Mouse (Mus musculus): ENCODE measurements around the gene Sephs2. TPM values are rescaled to one million over a fixed set of nuclear protein-coding genes. Genes with fewer than 3 reads are reported as not detected.

Sephs2 gene
- 31.4 TPM for polyA plus RNA-seq (2017; shearing (Covaris generic))

DNA sequence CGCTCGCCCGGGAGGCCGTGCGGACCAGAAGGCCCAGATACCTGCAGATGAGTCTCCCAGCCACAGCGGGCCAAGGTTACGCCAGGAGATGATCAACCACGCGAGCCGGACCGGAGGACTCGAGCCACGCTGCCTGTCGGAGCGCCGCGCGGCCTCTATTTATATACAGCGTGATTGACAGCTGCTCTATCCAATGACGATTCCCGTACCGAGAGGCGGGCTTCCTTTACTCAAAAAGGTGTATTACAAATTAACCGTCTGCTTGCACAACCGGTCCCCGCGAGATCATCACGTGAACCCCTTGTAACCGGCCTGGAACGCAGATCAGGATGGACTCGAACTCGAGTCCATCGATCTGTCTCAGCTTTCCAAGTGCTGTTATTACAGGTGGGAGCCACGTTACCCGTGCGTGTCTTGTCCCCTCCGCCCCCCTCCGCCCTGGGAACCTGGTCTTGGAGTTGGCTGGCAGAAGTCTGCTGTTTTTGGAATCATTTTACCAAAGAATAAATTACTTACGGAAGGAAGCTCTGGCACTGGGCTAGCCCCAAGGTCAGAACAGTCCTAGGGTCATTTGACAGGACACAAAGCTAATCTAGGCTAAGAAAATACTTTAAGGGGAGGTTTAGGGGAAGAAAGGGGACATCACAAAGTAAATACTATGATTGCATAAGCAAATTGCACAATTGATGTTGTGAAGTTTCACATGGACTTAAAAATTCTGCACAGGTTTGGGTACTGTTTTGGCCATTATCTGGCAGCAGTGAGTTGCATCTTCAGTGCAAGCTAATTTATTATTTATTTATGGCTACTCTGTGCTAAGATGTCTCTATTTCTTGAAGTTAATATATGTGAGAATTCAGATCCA is at the start of gene Sephs2:
Gene Sephs2, minus strand, starts transcription at position 131 of the 865 bp plus-strand sequence.

DNA sequence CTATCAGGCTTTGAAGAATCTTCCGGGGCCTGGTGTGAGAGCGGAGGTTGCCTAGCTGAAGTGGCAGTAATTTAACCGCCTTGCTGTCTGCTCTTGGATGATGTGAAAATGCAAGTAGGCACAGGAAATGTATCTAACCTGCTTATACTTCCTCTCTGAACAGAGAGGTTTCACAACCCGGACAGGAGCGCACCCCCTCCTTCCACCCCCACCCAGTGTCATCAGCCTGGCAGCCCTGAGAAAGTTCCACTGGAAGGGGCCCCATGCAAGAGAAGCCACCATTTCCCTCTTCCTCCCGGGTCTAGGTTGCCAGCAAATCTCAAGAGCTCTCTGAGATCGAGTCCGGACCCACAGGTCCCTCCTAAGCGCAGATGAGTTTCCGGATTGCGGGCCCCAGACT is 22.2 kb upstream of the Sephs2 start, which contains the start of gene Itgal:
Gene Itgal, plus strand, starts transcription at position 163 of the 400 bp plus-strand sequence.

DNA sequence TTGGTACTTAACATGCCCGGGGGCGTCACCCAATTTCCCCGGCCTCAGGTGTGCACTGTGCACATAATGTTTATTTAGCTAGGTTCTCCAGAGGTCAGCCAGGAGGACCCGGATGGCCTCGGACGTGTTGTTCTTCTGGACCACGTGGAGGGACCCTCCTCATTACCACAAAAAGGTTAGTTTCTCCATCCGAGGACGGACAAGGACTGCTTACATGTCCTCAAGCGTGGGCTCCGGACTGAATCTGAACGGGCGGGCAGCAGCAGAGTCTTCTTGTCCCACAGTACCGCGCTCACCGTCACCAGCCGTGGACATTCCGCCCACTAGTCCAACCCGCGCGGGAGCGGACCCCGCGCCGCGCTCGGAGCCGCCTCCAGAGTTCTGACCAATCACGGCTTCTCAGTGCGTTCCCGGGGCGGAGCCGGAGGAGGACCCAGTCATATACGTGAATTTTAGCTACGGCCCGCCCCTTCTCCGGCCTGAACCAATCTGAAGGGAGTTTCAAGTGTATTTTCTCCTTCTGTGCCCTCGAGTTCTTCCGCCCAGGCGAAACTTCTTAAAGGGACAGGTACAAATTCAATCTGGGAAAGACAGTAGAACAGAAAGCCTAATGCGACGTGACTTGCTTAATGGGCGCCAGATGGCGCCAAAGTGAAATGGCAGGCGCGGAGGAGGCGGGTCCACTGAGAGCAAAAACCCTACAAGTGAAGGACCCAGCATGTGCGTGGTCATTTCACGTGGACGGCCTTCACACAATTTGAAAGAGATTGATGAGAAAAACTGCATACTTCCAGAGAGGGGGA is 13.3 kb downstream of the Sephs2 start, which contains the start of gene Dctpp1:
Gene Dctpp1, minus strand, starts transcription at position 401 of the 803 bp plus-strand sequence.

DNA sequence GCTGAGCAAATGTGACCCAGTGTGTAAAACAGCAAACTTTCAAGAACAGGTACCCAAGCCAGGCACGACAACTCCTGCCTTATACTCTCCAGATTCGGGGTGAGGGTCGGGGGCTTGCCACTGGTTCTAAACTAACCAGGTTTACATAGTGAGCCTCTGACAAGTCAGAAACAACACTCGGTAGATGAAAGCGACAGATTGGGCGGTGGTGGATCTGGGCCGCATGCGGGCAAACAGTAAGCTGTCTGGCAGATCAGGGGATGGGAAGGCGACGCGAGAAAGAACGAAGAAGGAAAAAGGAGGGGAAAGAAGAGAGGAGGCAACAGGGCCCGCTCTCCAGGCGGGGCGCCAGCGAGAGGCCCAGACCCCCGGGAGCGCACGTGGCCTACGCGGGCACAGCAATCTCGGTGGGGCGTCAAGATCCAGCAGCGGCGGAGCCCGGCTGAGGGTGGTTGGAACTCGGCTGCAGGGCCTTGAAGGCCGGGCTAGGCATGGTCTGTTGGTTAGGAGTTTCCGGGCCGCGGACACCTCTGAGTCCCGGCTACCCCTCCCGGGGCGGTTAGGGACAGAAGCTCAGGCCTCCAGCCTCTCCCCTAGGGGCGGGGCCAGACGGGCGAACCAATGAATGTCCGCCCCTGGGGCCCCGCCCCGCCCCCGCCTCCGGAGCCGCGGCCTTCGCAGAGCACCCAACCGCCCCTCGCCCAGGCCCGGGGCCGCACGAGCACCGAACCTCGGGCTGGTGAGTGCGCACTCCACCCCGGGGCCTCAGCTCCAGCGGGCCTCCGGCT is 29.8 kb downstream of the Sephs2 start, which contains the start of gene Zfp771:
Gene Zfp771, plus strand, starts transcription at position 405 of the 788 bp plus-strand sequence.

DNA sequence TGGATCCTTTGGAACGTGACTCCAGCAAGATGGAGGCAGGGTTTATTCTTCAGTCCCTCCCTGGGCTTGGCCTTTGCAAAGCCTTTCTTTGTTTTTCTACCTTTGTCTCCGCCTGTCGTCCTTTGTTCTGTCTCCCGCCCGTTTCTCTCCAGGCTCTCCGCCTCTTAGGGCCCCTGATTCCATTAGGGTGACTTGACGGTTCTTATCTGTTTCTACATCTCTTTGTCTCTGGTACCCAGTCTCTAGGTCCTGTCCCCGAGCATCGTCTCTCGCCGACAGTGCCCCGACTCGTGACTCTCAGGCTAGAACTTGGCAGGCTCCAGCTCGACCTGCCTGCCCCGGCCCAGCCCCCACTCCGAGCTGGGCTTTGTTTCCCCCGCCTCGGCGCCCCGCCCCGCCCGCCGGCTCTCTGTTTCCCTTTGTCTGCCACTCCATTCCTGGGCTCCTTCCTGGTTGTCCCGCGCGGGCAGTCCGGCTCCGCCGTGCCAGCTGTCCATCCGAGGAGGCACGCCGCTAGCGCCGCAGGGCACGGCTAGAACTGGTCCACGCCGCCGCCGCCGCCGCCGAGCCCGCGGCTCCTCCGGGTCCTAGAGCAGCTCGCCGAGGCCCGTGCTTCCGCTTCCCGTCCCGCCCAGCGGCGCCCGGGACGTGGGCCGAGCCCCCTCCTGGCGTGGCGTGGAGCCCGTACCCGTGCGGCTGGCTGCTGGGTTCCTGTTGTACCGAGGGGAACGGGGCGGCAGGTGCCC is 41.1 kb downstream of the Sephs2 start, which contains the start of the genes Zfp553 and Sept1:
Gene Zfp553, plus strand, starts transcription at position 440 of the 746 bp plus-strand sequence.
Gene Sept1, minus strand, starts transcription at position 509 of the 746 bp plus-strand sequence.

Other genes starting within 250 kb of the Sephs2 start
- 66.5 TPM for gene Maz, start 247.0 kb downstream of the Sephs2 start, polyA plus RNA-seq (2017; shearing (Covaris generic))
- 3.0 TPM for gene Kif22, start 231.6 kb downstream of the Sephs2 start, polyA plus RNA-seq (2017; shearing (Covaris generic))
- gene Zg16, start 186.7 kb downstream of the Sephs2 start, polyA plus RNA-seq (2017; shearing (Covaris generic)): not detected
- 70.4 TPM for gene AI467606, start 182.7 kb downstream of the Sephs2 start, polyA plus RNA-seq (2017; shearing (Covaris generic))
- 11.2 TPM for gene Qprt, start 151.8 kb downstream of the Sephs2 start, polyA plus RNA-seq (2017; shearing (Covaris generic))
- 49.4 TPM for gene Spn, start 136.2 kb downstream of the Sephs2 start, polyA plus RNA-seq (2017; shearing (Covaris generic))
- 72.4 TPM for gene Cd2bp2, start 78.0 kb downstream of the Sephs2 start, polyA plus RNA-seq (2017; shearing (Covaris generic))
- 63.5 TPM for gene Tbc1d10b, start 65.6 kb downstream of the Sephs2 start, polyA plus RNA-seq (2017; shearing (Covaris generic))
- gene Mylpf, start 65.2 kb downstream of the Sephs2 start, polyA plus RNA-seq (2017; shearing (Covaris generic)): 13.0 TPM
- gene Zfp553, start 41.0 kb downstream of the Sephs2 start, polyA plus RNA-seq (2017; shearing (Covaris generic)): 6.8 TPM
- 491 TPM for gene Sept1, start 40.9 kb downstream of the Sephs2 start, polyA plus RNA-seq (2017; shearing (Covaris generic))
- 5.0 TPM for gene Zfp771, start 29.8 kb downstream of the Sephs2 start, polyA plus RNA-seq (2017; shearing (Covaris generic))
- 18.2 TPM for gene Dctpp1, start 13.3 kb downstream of the Sephs2 start, polyA plus RNA-seq (2017; shearing (Covaris generic))
- 375 TPM for gene Itgal, start 22.2 kb upstream of the Sephs2 start, polyA plus RNA-seq (2017; shearing (Covaris generic))
- gene Zfp768, start 71.5 kb upstream of the Sephs2 start, polyA plus RNA-seq (2017; shearing (Covaris generic)): 0.27 TPM
- 21.0 TPM for gene Zfp747, start 102.0 kb upstream of the Sephs2 start, polyA plus RNA-seq (2017; shearing (Covaris generic))
- gene 9130019O22Rik, start 113.1 kb upstream of the Sephs2 start, polyA plus RNA-seq (2017; shearing (Covaris generic)): 7.3 TPM
- 4.4 TPM for gene E430018J23Rik, start 119.6 kb upstream of the Sephs2 start, polyA plus RNA-seq (2017; shearing (Covaris generic))
- gene Zfp764, start 132.8 kb upstream of the Sephs2 start, polyA plus RNA-seq (2017; shearing (Covaris generic)): 13.3 TPM
- gene Zfp688, start 148.0 kb upstream of the Sephs2 start, polyA plus RNA-seq (2017; shearing (Covaris generic)): 24.7 TPM
- gene Zfp689, start 175.1 kb upstream of the Sephs2 start, polyA plus RNA-seq (2017; shearing (Covaris generic)): 7.4 TPM
- gene Prr14, start 185.6 kb upstream of the Sephs2 start, polyA plus RNA-seq (2017; shearing (Covaris generic)): 138 TPM
- 11.9 TPM for gene Fbrs, start 205.1 kb upstream of the Sephs2 start, polyA plus RNA-seq (2017; shearing (Covaris generic))
- gene Srcap, start 237.9 kb upstream of the Sephs2 start, polyA plus RNA-seq (2017; shearing (Covaris generic)): 78.0 TPM
- gene Gm42715, start 245.5 kb upstream of the Sephs2 start, polyA plus RNA-seq (2017; shearing (Covaris generic)): 6.4 TPM